Mouse (Mus musculus) inflammation-experienced regulatory T-cells (primary cell): ENCODE results near the gene Pld1. TPM values are rescaled to one million over a fixed set of nuclear protein-coding genes. Genes with fewer than 3 reads are reported as not detected.

Source experiments
- polyA plus RNA-seq, 2 experiments: library from polyadenylated mRNA; unstranded; fragments of 100-300 nt; shearing (Covaris generic); gene quantifications; one replicate each; pipeline ENCODE4 v1.2.1; 2017

The Pld1 gene
- polyA plus RNA-seq, result 1 to 10 TPM; 2.3 to 2.6 TPM

DNA sequence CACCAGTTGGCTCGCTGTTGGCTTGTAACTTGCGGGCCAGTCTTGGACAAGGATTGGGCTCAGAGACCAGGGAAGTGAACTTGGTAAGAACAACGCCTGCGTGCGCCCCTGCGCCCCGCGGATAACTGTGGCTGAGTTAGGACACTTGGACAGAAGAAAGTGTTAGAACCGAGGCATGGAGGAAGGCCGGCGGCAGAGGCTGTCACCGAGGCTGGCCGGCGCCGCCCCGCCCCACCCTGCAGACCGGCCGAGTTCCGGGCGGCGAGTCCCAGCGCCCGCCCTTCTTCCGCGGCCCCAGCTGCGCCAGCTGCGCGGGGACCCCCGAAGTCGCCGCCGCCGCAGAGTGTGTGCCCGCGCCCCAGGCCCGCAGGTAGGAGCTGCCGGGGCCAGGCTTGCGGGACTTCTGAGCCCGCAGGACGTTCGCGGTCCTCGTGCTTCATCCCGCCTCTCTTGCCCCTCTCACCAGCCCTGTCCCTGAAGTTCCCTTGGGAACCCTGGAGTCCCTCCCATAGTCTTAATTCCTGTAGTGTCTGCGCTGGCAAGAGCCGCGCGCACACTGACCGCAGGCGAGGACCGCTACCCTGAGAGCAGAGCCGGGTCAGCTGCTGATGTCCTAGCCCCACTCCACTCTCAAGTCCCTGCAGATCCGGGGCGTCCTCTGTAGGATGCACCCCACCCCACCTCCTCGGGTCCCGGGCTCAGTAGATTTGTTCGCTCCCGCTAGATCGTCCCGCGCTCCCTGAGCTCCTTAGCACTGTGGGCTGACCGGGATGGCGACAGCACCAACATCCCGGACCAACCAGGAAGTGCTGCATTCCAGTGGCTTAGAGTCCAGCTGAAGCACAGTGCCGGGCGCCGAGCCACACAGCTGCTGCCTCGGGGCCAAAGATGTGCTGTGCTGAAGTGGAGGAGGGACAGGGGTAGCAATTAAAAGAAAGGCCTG lies at the start of gene Pld1:
TSS of gene Pld1 (plus strand) at position 315 of the 943 bp plus-strand sequence.

DNA sequence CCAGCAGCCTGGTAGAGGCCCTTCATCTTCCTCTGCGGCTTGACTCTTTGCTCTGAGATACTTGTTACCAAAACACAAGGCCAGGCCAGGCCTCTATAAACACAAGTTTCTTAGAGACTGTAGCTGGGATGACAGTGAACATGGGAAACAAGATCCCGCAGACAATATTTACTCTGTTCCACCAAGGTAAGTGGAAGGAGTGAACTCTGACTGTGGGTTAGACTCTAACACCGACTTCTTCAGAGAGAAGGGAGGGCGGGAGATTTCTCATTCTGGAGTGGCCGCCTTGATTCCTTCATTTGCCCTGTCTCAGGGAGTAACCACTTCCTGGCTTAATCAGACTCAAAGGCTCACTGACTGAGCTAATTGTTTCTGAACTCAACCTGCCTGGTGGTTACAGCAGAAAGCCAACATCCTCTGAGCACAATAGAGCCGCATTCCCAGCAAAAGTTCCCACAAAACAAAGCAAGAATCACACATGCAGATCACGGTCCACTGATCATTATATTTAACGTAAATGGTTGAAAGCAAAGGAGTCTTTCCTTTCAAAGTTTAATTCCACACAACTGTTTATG lies 42.1 kb upstream of the Pld1 start, which contains the start of gene Tmem212:
TSS of gene Tmem212 (minus strand) at position 51 of the 575 bp plus-strand sequence.

Other genes starting within 250 kb of the Pld1 start
- 1 to 10 TPM; 1.5 to 2.7 TPM for gene Fndc3b, start 227.4 kb upstream of the Pld1 start, polyA plus RNA-seq
- gene Tmem212, start 42.3 kb upstream of the Pld1 start, polyA plus RNA-seq, result not detected